Mouse (Mus musculus): ENCODE results near the gene Ifit3.
"Not testable (repeated sequence)": the region's sequence is repeated elsewhere in the genome, so short reads cannot be mapped to it uniquely, and the experiment has no call there.

Gene Ifit3

GRCm38 (mm10) chr19:34587898-34588692 lies 4.8 kb downstream of the Ifit3 start:
- not testable (repeated sequence) for DNase-seq (ENCODE audit: low spot score in 2 of 2)

- no peak for DNase-seq (ENCODE audit: low spot score in 2 of 2)
These were observed 5.6 kb downstream of the Ifit3 start for GRCm38 (mm10) chr19:34588959-34589358.

- DNase-seq (ENCODE audit: low spot score in 2 of 2): no peak
These were observed 10.1 kb downstream of the Ifit3 start for GRCm38 (mm10) chr19:34593456-34593855.

GRCm38 (mm10) chr19:34594523-34594922 lies 11.2 kb downstream of the Ifit3 start:
- DNase-seq (ENCODE audit: low spot score in 2 of 2): not testable (repeated sequence)

- no peak for DNase-seq (ENCODE audit: low spot score in 2 of 2)
These were observed 13.5 kb downstream of the Ifit3 start for GRCm38 (mm10) chr19:34596811-34597210.

- DNase-seq (ENCODE audit: low spot score in 2 of 2): no peak
These were observed 15.0 kb downstream of the Ifit3 start for GRCm38 (mm10) chr19:34598341-34598740.

GRCm38 (mm10) chr19:34599250-34599649 lies 15.9 kb downstream of the Ifit3 start:
- not testable (repeated sequence) for DNase-seq (ENCODE audit: low spot score in 2 of 2)

- DNase-seq (ENCODE audit: low spot score in 2 of 2): not testable (repeated sequence)
These were observed 18.6 kb downstream of the Ifit3 start, which contains the start of gene Ifit1bl1 for GRCm38 (mm10) chr19:34601888-34602287. Ifit1bl1 (minus strand) TSS chr19:34601956.

- DNase-seq (ENCODE audit: low spot score in 2 of 2): no peak
These were observed 22.1 kb downstream of the Ifit3 start for GRCm38 (mm10) chr19:34605472-34605871.

GRCm38 (mm10) chr19:34607237-34608051 lies 24.1 kb downstream of the Ifit3 start, which contains the start of gene Ifit3b:
Ifit3b (plus strand) TSS chr19:34607970.
- DNase-seq (ENCODE audit: low spot score in 2 of 2): not testable (repeated sequence)

- not testable (repeated sequence) for DNase-seq (ENCODE audit: low spot score in 2 of 2)
These were observed 26.8 kb downstream of the Ifit3 start for GRCm38 (mm10) chr19:34610118-34610517.

GRCm38 (mm10) chr19:34612243-34613001 lies 29.1 kb downstream of the Ifit3 start:
- DNase-seq (ENCODE audit: low spot score in 2 of 2): not testable (repeated sequence)

GRCm38 (mm10) chr19:34620871-34621270 lies 37.5 kb downstream of the Ifit3 start:
- no peak for DNase-seq (ENCODE audit: low spot score in 2 of 2)

- no peak for DNase-seq (ENCODE audit: low spot score in 2 of 2)
These were observed 40.5 kb downstream of the Ifit3 start for GRCm38 (mm10) chr19:34623781-34624180.

- no peak for DNase-seq (ENCODE audit: low spot score in 2 of 2)
These were observed 41.3 kb downstream of the Ifit3 start for GRCm38 (mm10) chr19:34624663-34625062.

GRCm38 (mm10) chr19:34627496-34627895 lies 44.2 kb downstream of the Ifit3 start:
- DNase-seq (ENCODE audit: low spot score in 2 of 2): no peak

- DNase-seq (ENCODE audit: low spot score in 2 of 2): no peak
These were observed 48.2 kb downstream of the Ifit3 start for GRCm38 (mm10) chr19:34631487-34631886.

- DNase-seq (ENCODE audit: low spot score in 2 of 2): no peak
These were observed 50.2 kb downstream of the Ifit3 start for GRCm38 (mm10) chr19:34633484-34633883.

- peak; percentile 54 to 71 for DNase-seq (ENCODE audit: low spot score in 2 of 2)
These were observed 53.7 kb downstream of the Ifit3 start for GRCm38 (mm10) chr19:34636933-34637557.
